Mouse (Mus musculus): ENCODE data around the gene Cyb5r1. TPM values are rescaled to one million over a fixed set of nuclear protein-coding genes. Genes with fewer than 3 reads are reported as not detected.
"Not testable (repeated sequence)": the region's sequence is repeated elsewhere in the genome, so short reads cannot be mapped to it uniquely, and the experiment has no call there.

Cyb5r1 gene
- polyA plus RNA-seq, 1 experiment from 2014 or later: 15.2 TPM

GRCm38 (mm10) chr1:134448537-134448936 is 43.2 kb downstream of the Cyb5r1 start:
- WGBS: 83% methylated on average over 3 of the region's 3 CpGs
- ATAC-seq: not testable (repeated sequence)

DNA sequence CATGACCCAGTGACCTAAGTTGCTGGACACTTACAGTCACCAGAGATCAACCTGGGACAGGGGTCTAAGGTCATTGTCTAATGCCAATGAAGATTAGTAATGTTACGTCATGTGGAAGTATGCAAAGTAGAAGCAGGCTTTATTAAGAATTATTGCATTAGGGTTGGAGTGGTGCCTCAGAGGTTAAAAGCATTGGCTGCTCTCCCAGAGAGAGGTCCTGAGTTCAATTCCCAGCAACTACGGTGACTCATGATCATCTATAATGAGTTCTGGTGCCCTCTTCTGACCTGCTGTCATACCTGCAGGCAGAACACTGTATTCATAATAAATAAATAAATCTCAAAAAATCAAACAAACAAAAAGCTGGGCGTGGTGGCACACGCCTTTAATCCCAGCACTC is 44.8 kb downstream of the Cyb5r1 start:
- 88% methylated on average over 4 of the region's 4 CpGs for WGBS
- Histone ChIP-seq H3K4me3 (ENCODE audit: low read length) (no peak overlapping the region), H3K4me2 (ENCODE audit: low read length) (no peak overlapping the region), H3K36me3 (ENCODE audit: control insufficient read depth, insufficient read depth, low read length) (no peaks in the 10 kb centered on the region), H3K27me3 (replicated peaks; ENCODE audit: control insufficient read depth, insufficient read depth, low read length) (no peaks in the 10 kb centered on the region), H3K4me1 (ENCODE audit: control insufficient read depth, insufficient read depth, low read depth, low read length) (peaks cover 5% of the 10 kb centered on the region; the same call in 1 of the 2 replicates), H3K27ac (ENCODE audit: low read depth, low read length) (no peak overlapping the region), H3K9me3 (ENCODE audit: control insufficient read depth, low read length) (no peaks in the 10 kb centered on the region), H3K9ac (ENCODE audit: low read depth, low read length) (no peak overlapping the region)
- no peak for ATAC-seq

More at GRCm38 (mm10) chr1:134448537-134448936, 43.2 kb downstream of the Cyb5r1 start:
- not testable (repeated sequence) for H3K9ac ChIP-seq (ENCODE audit: low read depth, low read length); H3K9me3 ChIP-seq (ENCODE audit: control insufficient read depth, low read length); H3K36me3 ChIP-seq (ENCODE audit: control insufficient read depth, insufficient read depth, low read length); H3K27me3 ChIP-seq (replicated peaks; ENCODE audit: control insufficient read depth, insufficient read depth, low read length); H3K4me3 ChIP-seq (ENCODE audit: low read length); H3K4me1 ChIP-seq (ENCODE audit: control insufficient read depth, insufficient read depth, low read depth, low read length); H3K27ac ChIP-seq (ENCODE audit: low read depth, low read length); H3K4me2 ChIP-seq (ENCODE audit: low read length)

GRCm38 (mm10) chr1:134450986-134451385 is 45.6 kb downstream of the Cyb5r1 start:
- no peaks in the 10 kb centered on the region for H3K27me3 ChIP-seq (replicated peaks; ENCODE audit: control insufficient read depth, insufficient read depth, low read length)
- H3K9ac ChIP-seq (ENCODE audit: low read depth, low read length): no peak overlapping the region
- WGBS: 44% methylated on average over 3 of the region's 3 CpGs
- no peaks in the 10 kb centered on the region for H3K36me3 ChIP-seq (ENCODE audit: control insufficient read depth, insufficient read depth, low read length)
- H3K9me3 ChIP-seq (ENCODE audit: control insufficient read depth, low read length): no peaks in the 10 kb centered on the region
- no peak for ATAC-seq
- H3K27ac ChIP-seq (ENCODE audit: low read depth, low read length): no peak overlapping the region
- H3K4me2 ChIP-seq (ENCODE audit: low read length): no peak overlapping the region
- no peak overlapping the region for H3K4me3 ChIP-seq (ENCODE audit: low read length)
- peaks cover 7% of the 10 kb centered on the region for H3K4me1 ChIP-seq (ENCODE audit: control insufficient read depth, insufficient read depth, low read depth, low read length)

DNA sequence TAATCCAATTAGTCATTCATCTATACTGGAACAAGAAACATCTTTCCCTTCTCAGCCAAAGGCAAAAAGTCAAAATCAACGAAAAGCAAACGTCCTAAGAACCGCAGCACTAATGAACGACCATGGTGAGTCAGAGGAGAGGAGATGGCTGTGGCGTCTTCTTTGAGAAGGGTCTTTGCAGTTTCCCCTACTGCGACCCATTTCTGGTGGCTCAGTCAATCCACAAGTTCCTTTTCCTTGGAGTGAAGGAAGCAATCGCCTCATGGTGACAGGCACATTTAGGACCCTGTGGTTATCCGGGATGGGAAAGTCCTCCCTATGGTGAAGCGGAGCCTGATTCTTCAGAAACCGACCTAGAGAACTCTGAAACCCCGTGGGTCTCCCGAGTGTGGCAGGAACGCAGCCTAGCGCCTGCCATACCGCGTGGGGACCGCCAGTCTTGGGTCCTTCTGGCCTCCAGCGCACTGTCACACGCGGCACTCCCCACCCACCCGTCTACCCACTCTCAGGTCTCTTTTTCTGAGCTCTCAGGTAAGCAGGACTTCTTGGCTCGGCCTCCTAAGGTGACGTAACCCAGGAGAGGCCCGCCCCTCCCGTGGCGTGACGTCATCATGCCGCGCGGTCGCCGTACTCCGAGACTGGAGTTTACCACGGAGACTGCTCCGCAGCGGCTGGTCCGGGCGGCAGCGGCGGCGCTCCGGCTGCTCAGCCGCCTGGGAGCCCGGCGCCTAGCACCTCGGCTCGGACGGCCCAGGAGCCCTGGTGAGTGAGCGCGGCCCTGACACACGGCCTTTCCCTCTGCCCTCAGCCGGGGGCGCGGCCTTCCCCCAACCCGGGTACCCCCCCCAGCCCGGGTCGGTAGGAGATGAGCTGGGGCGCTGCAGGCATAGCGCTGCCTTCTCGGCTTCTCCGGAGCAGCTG is 49.8 kb downstream of the Cyb5r1 start, which contains the start of gene Klhl12:
Gene Klhl12, plus strand, starts transcription at position 628 of the 921 bp plus-strand sequence.
- Histone ChIP-seq H3K9me3 (ENCODE audit: control insufficient read depth, low read length) (no peaks in the 10 kb centered on the region), H3K4me2 (ENCODE audit: low read length) (peak within 1 kb of the TSS; percentile 75), H3K4me3 (ENCODE audit: low read length) (peak within 1 kb of the TSS; percentile 76), H3K27ac (ENCODE audit: low read depth, low read length) (peak within 1 kb of the TSS; percentile 72), H3K36me3 (ENCODE audit: control insufficient read depth, insufficient read depth, low read length) (peaks cover 5% of the 10 kb centered on the region; the same call in 1 of the 2 replicates), H3K9ac (ENCODE audit: low read depth, low read length) (peak within 1 kb of the TSS; percentile 87), H3K4me1 (ENCODE audit: control insufficient read depth, insufficient read depth, low read depth, low read length) (peaks cover 13% of the 10 kb centered on the region), H3K27me3 (replicated peaks; ENCODE audit: control insufficient read depth, insufficient read depth, low read length) (no peaks in the 10 kb centered on the region)
- WGBS: under 1% methylated on average over 57 of the region's 61 CpGs
- peak; percentile 96 for ATAC-seq

DNA sequence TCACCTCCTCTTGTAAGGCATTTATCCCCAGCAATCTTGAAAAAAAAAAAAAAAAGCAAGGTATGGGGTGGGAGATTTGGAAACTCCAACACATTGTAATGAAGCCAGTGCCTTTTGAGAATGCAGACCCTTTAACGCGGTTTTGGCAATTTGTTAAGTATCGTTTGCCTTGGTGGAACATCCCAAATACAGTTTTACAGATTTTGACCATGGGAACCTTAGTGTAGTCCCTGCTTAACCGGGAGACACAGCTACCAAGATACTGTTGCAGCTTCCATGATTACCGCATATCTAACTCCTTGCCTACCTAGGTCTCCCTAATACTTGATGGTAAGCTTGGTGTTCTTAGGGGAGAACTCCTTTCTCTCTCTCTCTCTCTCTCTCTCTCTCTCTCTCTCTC is 50.7 kb downstream of the Cyb5r1 start:
- Histone ChIP-seq H3K4me2 (ENCODE audit: low read length) (peak overlapping the region; percentile 75), H3K27me3 (replicated peaks; ENCODE audit: control insufficient read depth, insufficient read depth, low read length) (no peaks in the 10 kb centered on the region), H3K9ac (ENCODE audit: low read depth, low read length) (peak overlapping the region; percentile 87), H3K4me1 (ENCODE audit: control insufficient read depth, insufficient read depth, low read depth, low read length) (peaks cover 13% of the 10 kb centered on the region), H3K27ac (ENCODE audit: low read depth, low read length) (no peak overlapping the region), H3K4me3 (ENCODE audit: low read length) (peak overlapping the region; percentile 76), H3K9me3 (ENCODE audit: control insufficient read depth, low read length) (no peaks in the 10 kb centered on the region), H3K36me3 (ENCODE audit: control insufficient read depth, insufficient read depth, low read length) (peaks cover 5% of the 10 kb centered on the region)
- no peak for ATAC-seq
- 27% methylated on average over 5 of the region's 5 CpGs for WGBS

GRCm38 (mm10) chr1:134458139-134458727 is 52.9 kb downstream of the Cyb5r1 start:
- ATAC-seq: no peak
- H3K9me3 ChIP-seq (ENCODE audit: control insufficient read depth, low read length): no peaks in the 10 kb centered on the region
- H3K27me3 ChIP-seq (replicated peaks; ENCODE audit: control insufficient read depth, insufficient read depth, low read length): no peaks in the 10 kb centered on the region
- no peak overlapping the region for H3K4me3 ChIP-seq (ENCODE audit: low read length)
- no peak overlapping the region for H3K27ac ChIP-seq (ENCODE audit: low read depth, low read length)
- peaks cover 11% of the 10 kb centered on the region for H3K36me3 ChIP-seq (ENCODE audit: control insufficient read depth, insufficient read depth, low read length)
- no peak overlapping the region for H3K4me2 ChIP-seq (ENCODE audit: low read length)
- no peak overlapping the region for H3K9ac ChIP-seq (ENCODE audit: low read depth, low read length)
- H3K4me1 ChIP-seq (ENCODE audit: control insufficient read depth, insufficient read depth, low read depth, low read length): peaks cover 13% of the 10 kb centered on the region
- WGBS: 92% methylated on average over 7 of the region's 7 CpGs

GRCm38 (mm10) chr1:134460294-134461284 is 55.2 kb downstream of the Cyb5r1 start:
- Histone ChIP-seq H3K36me3 (ENCODE audit: control insufficient read depth, insufficient read depth, low read length) (peaks cover 22% of the 10 kb centered on the region), H3K9me3 (ENCODE audit: control insufficient read depth, low read length) (no peaks in the 10 kb centered on the region), H3K4me1 (ENCODE audit: control insufficient read depth, insufficient read depth, low read depth, low read length) (peaks cover 7% of the 10 kb centered on the region), H3K9ac (ENCODE audit: low read depth, low read length) (no peak overlapping the region), H3K4me3 (ENCODE audit: low read length) (no peak overlapping the region), H3K27me3 (replicated peaks; ENCODE audit: control insufficient read depth, insufficient read depth, low read length) (no peaks in the 10 kb centered on the region), H3K27ac (ENCODE audit: low read depth, low read length) (no peak overlapping the region), H3K4me2 (ENCODE audit: low read length) (no peak overlapping the region)
- 95% methylated on average over 1 of the region's 1 CpGs for WGBS
- no peak for ATAC-seq
